Mouse (Mus musculus): ENCODE measurements around the gene Cacna1s.

Gene Cacna1s

DNA sequence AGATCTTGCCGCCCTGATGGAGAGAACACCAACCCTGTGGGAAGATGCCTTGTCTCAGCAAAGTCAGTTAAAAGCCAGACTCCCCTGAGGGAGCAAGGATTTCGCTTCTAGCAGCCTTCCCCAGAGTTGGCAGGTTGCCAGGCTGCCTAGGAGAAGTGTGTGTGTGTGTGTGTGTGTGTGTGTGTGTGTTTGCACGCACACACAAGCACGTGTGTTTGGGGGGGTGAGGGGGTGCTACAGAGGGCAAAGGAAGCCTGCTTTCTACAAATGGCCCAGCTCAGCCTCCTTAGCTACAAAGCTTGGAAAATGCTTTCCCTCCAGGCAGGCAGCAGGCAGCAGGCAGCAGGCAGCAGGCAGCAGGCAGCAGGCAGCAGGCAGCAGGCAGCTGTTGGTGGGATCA is 85.0 kb downstream of the Cacna1s start:
- DNase-seq (ENCODE audit: low spot score) = no peak

- peak; percentile 46 for DNase-seq (ENCODE audit: low spot score)
Observed at GRCm38 (mm10) chr1:136138191-136138830, 85.8 kb downstream of the Cacna1s start.

DNA sequence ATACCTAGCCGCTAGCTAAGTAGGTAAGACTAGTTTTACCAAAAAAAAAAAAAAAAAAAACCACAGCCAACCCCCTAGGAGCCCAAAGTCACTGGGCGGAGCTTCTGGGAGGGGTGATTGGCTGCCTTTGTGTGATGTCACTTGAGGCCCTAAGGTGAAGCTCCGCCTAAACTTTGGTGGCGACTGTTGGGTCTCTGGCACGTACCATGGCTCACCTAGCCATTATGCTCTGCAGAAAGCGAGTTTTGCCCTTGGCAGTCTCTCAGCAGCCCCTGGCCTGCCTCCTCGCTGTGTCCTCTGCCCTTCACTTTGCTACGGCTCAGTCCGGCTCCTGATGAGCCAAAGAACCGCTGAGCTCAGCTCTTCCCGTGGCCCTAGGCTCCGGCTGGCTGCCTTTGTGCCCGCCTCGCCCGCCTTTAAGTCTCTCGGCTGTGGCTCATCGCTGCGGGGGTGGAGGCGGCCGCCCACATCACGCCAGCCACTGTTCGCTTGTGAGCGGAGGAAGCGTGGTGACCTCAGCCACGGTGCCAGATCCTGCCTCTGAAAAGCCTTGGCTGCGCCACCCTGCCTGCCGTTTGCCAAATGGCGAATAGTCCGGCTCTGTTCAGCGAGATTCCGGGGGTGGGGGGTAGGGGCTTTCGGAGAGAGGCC is 87.6 kb downstream of the Cacna1s start:
- DNase-seq (ENCODE audit: low spot score) = peak; percentile 90

DNA sequence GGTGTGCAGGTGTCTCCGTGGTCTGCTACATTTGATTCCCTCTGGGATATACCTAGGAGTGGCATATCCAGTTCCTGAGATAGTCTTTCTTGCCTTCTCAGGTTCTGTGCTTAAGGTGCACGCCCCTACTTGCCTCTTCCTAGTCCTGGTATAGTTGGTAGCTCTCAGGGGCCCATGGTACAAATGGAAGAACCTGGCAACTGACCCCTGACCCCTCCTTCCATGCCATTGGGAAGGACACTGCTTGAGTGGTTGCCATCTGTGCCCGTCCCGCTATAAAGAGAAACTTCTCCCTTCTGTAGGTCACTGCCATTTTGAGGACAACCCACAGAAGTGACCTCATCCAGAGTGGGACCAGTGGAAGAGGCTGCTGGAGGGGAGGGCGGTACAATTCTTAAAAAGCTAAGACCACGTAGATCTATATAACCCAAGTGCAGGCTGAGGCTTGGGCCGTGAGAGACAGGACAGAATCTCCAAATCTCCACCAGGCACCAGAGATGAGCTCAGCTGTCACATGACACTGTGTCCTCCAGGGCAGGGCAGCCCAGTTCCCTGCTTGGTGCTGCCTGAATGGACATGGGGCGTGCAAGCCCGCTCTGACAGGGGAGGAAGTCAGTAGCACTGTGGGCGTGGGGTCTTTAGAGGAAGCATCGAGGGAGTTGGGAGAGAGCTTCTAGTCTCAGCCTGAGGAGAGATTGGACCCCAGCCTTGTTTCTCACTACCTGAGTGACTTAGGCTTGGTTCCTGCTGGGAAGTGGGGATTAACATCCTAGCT is 88.8 kb downstream of the Cacna1s start:
- no peak for DNase-seq (ENCODE audit: low spot score)

- DNase-seq (ENCODE audit: low spot score) = no peak
Observed at GRCm38 (mm10) chr1:136142336-136142735, 89.8 kb downstream of the Cacna1s start.

- DNase-seq (ENCODE audit: low spot score) = no peak
Observed at GRCm38 (mm10) chr1:136143514-136143913, 91.0 kb downstream of the Cacna1s start.

DNA sequence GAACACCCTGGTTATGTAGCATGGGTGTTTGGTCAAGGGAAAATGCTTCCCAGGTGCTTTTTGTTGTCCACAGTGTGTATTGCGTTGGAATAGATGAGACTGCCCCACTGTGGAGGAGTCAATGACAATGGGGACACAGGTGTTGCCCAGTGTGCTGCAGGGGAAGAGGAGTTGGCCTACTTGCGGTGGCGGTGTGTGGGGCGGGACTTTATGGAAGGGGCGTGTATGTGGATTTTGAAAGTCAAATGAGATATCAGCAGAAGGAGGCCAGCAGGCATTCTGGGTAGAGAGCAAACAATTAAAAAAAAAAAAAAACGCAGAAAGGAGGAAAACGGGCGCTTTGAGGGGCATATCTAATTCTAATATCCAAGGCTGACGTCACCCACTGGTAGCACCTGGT is 97.2 kb downstream of the Cacna1s start:
- DNase-seq (ENCODE audit: low spot score) = no peak

DNA sequence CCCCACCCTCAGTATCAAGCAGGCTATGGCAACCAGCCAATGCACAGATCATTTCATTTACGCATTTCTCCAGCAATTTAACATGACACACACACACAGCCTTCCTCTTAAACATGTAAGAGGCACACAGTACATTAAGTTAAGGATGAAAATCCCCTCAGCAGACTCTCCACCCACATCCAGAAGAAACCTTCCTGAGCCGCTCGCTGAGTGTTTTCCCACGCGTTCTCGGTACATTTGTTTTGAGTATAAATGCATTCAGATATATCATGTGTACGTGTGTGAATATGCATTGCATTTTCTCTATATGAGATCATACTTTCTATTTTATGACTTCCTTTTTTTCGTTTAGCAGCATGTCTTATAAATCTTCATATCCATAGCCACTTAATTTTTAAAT is 98.8 kb downstream of the Cacna1s start:
- DNase-seq (ENCODE audit: low spot score) = no peak

DNA sequence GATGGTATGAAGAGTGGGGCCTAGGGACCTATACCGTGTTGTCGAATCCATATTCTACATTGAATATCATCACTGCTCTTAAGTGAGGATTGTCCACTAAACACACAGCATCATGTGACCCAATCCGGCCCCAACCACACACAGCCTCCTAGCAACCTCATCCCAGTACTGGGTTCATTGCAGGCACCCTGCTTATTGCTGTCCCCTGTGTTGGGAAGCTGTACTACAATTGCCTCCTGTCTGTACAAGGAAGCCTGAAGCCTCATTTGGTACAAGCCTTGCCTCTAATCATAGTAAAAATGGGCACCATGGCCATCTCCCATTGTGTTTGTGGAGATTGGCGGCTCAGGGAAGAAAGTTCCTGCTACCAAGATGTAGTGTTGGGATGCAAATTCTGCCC is 103.8 kb downstream of the Cacna1s start:
- no peak for DNase-seq (ENCODE audit: low spot score)

DNA sequence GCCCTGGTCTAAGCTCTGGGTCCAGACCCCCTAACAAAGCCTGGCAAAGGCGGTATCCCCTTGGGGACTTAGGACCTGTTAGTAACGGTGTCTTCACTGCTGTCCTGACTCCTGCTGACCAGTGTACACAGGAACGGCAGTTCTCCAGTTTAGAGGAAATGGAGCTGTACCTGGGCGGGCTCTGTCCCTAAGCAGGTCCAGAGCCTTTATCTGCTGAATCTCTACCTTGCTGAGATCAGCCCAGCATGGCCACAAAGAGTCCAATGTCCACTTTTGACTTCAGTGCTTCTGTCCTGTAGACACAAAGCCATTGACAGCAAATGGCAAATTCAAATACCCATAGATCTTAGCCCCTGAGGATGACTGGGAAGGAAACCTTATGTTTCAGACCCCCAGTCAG is 104.4 kb downstream of the Cacna1s start:
- DNase-seq (ENCODE audit: low spot score) = no peak

DNA sequence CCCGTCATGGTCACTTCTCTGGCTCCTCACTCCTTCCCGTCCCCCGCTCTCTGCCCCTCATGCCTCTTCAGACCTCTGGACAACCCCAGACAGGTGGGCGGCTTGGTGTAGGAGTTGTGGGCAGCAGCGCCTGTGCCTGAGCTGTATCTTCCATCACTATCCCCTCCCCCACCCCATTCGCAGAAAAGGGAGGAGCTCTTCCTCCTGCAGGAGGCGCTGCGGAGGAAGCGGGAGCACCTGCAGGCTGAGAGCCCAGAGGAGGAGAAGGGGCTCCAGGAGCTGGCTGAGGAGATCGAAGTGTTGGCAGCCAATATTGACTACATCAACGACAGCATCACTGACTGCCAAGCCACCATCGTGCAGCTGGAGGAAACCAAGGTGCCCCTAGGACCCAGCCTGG is 107.3 kb downstream of the Cacna1s start:
- no peak for DNase-seq (ENCODE audit: low spot score)

DNA sequence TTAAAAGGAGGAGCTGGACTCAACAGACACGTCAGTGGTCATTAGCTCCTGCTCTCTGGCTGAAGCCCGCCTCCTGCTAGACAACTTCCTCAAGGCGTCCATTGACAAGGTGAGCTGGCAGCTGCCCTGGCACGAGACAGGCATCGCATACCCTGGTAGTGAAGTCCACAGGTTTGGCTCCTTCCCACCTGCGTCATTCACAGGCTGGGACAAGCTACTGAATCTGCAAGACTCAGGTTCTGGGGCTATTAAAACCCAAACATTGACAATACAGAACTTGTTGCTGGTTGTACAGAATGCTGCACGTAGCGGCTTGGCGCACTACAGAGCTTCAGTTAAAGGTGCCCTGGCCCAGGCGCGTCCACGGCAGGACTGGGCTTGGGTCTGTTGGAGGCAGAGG is 107.7 kb downstream of the Cacna1s start:
- DNase-seq (ENCODE audit: low spot score) = no peak

DNA sequence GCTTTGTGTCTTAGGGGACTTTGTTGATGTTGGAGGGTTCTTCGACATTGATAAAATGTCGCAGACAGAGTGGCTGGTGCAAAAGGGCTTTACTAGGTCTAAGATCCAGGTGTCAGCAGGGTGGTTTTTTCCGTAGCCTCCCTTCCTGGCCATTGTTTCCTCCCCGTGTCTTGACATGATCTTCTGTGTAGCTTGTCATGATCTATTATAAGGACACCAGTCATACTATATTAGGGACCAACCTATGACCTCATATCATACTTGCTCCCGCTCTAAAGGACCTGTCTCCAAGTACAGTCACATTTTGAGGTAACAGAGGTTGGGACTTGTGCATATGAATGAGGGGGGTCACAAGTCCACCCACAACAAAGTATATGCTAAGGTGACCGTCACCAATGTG is 108.4 kb downstream of the Cacna1s start:
- DNase-seq (ENCODE audit: low spot score) = no peak

GRCm38 (mm10) chr1:136161333-136161921 is 108.9 kb downstream of the Cacna1s start:
- DNase-seq (ENCODE audit: low spot score) = no peak

GRCm38 (mm10) chr1:136165436-136165835 is 112.9 kb downstream of the Cacna1s start:
- no peak for DNase-seq (ENCODE audit: low spot score)

- no peak for DNase-seq (ENCODE audit: low spot score)
Observed at GRCm38 (mm10) chr1:136167657-136168056, 115.1 kb downstream of the Cacna1s start.
